Mouse (Mus musculus): ENCODE results near the gene Elavl2. TPM values are rescaled to one million over a fixed set of nuclear protein-coding genes. Genes with fewer than 3 reads are reported as not detected.
"Not testable (repeated sequence)": the region's sequence is repeated elsewhere in the genome, so short reads cannot be mapped to it uniquely, and the experiment has no call there.

The Elavl2 gene
- polyA plus RNA-seq, 1 experiment from 2014 or later = 3.2 TPM

DNA sequence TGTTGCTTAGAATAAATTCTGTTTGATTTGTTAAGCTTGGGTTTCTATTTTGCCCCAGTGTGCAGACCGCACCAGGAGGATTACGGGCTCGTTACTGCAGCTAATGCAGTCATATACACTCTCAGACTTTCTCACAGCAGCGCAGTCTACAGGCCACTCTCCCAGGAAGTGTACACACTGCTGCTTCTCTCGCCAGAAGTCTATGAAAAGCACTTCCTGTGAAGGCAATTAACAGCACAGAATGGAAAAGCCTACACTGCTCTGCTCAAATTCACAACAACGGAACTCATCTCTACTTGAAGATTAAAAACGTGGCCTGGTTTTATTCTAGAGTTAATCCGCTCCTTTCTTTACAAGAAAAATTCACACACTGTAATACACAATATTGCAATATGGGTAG, 137.7 kb downstream of the Elavl2 start:
- Histone ChIP-seq H3K4me1 (ENCODE audit: control insufficient read depth in 2 of 2, insufficient read depth in 2 of 2, low read length in 2 of 2) (no peaks in the 10 kb centered on the region), H3K4me2 (ENCODE audit: low read length) (no peak overlapping the region), H3K27ac (replicated peaks in 1 of 2; ENCODE audit: control insufficient read depth in 1 of 2, insufficient read depth in 1 of 2, low read depth in 2 of 2, low read length in 2 of 2) (no peak overlapping the region), H3K9ac (ENCODE audit: low read length) (no peak overlapping the region), H3K4me3 (ENCODE audit: control insufficient read depth in 1 of 2, insufficient read depth in 1 of 2, low read depth in 1 of 2, low read length in 2 of 2) (no peak overlapping the region), H3K36me3 (ENCODE audit: control insufficient read depth, insufficient read depth, low read length) (no peaks in the 10 kb centered on the region), H3K9me3 (ENCODE audit: control insufficient read depth, low read length) (no peaks in the 10 kb centered on the region), H3K27me3 (ENCODE audit: control insufficient read depth, insufficient read depth, low read length) (no peaks in the 10 kb centered on the region)
- ATAC-seq (ENCODE audit: insufficient number of reproducible peaks, insufficient read depth, low FRiP score, low read depth) = no peak
- WGBS = 80% methylated on average over 8 of the region's 8 CpGs

DNA sequence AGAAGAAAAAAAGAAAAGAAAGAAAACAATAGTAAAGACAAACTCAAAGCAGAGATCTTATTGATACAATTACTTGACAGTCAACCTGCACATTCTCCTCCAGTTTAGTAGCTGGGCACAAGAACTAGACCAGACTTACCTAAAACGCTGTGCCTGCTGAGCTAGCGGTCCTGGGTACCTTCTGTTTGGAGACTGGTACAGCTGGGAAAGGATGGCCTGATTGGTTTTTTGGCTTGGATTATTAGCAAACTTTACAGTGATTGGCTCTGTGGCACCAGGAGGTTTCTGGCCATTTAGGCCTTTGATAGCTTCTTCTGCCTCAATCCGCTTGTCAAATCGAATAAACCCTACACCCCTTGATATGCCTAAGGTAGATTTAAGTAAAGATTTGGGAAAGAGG, 140.0 kb downstream of the Elavl2 start:
- no peak overlapping the region for H3K4me2 ChIP-seq (ENCODE audit: low read length)
- no peak overlapping the region for H3K9ac ChIP-seq (ENCODE audit: low read length)
- H3K27me3 ChIP-seq (ENCODE audit: control insufficient read depth, insufficient read depth, low read length) = no peaks in the 10 kb centered on the region
- peaks cover 2 to 8% of the 10 kb centered on the region in 2 experiments for H3K4me1 ChIP-seq (ENCODE audit: control insufficient read depth in 2 of 2, insufficient read depth in 2 of 2, low read length in 2 of 2)
- WGBS = 89% methylated on average over 4 of the region's 4 CpGs
- no peak overlapping the region for H3K27ac ChIP-seq (replicated peaks in 1 of 2; ENCODE audit: control insufficient read depth in 1 of 2, insufficient read depth in 1 of 2, low read depth in 2 of 2, low read length in 2 of 2)
- no peaks in the 10 kb centered on the region for H3K36me3 ChIP-seq (ENCODE audit: control insufficient read depth, insufficient read depth, low read length)
- H3K4me3 ChIP-seq (ENCODE audit: control insufficient read depth in 1 of 2, insufficient read depth in 1 of 2, low read depth in 1 of 2, low read length in 2 of 2) = no peak overlapping the region
- no peaks in the 10 kb centered on the region for H3K9me3 ChIP-seq (ENCODE audit: control insufficient read depth, low read length)
- no peak for ATAC-seq (ENCODE audit: insufficient number of reproducible peaks, insufficient read depth, low FRiP score, low read depth)

DNA sequence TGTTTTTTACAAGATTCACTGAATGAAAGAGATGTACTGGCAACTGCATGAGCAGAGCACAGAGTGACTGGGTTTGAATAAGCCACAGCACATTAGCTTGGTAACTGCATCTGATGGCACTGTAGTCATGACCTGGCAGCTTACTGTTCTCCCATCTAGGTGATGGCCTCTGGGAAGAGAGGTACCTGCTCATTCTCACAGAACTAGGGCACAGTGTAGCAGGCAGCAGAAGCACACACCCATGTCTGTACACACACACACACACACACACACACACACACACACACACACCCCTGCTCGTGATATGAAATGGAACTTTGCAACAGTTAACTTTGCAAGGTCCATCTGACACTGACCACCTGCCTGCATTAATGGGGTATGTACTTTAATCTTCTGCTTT, 151.9 kb downstream of the Elavl2 start:
- Histone ChIP-seq H3K4me3 (ENCODE audit: control insufficient read depth in 1 of 2, insufficient read depth in 1 of 2, low read depth in 1 of 2, low read length in 2 of 2) (no peak overlapping the region), H3K27ac (replicated peaks in 1 of 2; ENCODE audit: control insufficient read depth in 1 of 2, insufficient read depth in 1 of 2, low read depth in 2 of 2, low read length in 2 of 2) (no peak overlapping the region), H3K36me3 (ENCODE audit: control insufficient read depth, insufficient read depth, low read length) (no peaks in the 10 kb centered on the region), H3K9me3 (ENCODE audit: control insufficient read depth, low read length) (no peaks in the 10 kb centered on the region), H3K4me1 (ENCODE audit: control insufficient read depth in 2 of 2, insufficient read depth in 2 of 2, low read length in 2 of 2) (peaks cover 2 to 5% of the 10 kb centered on the region in 2 experiments; a peak in 2 of 4 replicates), H3K4me2 (ENCODE audit: low read length) (no peak overlapping the region), H3K27me3 (ENCODE audit: control insufficient read depth, insufficient read depth, low read length) (no peaks in the 10 kb centered on the region), H3K9ac (ENCODE audit: low read length) (no peak overlapping the region)
- no peak for ATAC-seq (ENCODE audit: insufficient number of reproducible peaks, insufficient read depth, low FRiP score, low read depth)
- WGBS = 79% methylated on average over 1 of the region's 1 CpGs

DNA sequence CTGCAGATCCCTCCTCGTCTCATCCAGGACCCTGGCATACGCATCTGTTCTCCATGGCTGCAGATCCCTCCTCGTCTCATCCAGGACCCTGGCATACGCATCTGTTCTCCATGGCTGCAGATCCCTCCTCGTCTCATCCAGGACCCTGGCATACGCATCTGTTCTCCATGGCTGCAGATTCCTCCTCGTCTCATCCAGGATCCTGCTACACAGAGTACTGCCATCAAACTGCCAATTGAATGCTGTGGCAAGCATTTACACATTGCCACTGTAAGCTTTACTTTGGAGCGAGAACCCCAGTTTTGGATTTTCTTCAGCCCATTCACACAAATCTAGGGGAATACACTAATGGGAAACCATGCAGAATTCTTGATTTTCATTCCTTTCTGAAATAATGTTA, 155.4 kb downstream of the Elavl2 start:
- H3K4me2 ChIP-seq (ENCODE audit: low read length); H3K9me3 ChIP-seq (ENCODE audit: control insufficient read depth, low read length); H3K27me3 ChIP-seq (ENCODE audit: control insufficient read depth, insufficient read depth, low read length); H3K9ac ChIP-seq (ENCODE audit: low read length); H3K4me3 ChIP-seq (ENCODE audit: control insufficient read depth in 1 of 2, insufficient read depth in 1 of 2, low read depth in 1 of 2, low read length in 2 of 2); H3K4me1 ChIP-seq (ENCODE audit: control insufficient read depth in 2 of 2, insufficient read depth in 2 of 2, low read length in 2 of 2); H3K27ac ChIP-seq (replicated peaks in 1 of 2; ENCODE audit: control insufficient read depth in 1 of 2, insufficient read depth in 1 of 2, low read depth in 2 of 2, low read length in 2 of 2); H3K36me3 ChIP-seq (ENCODE audit: control insufficient read depth, insufficient read depth, low read length); ATAC-seq (ENCODE audit: insufficient number of reproducible peaks, insufficient read depth, low FRiP score, low read depth): not testable (repeated sequence)
- 80% methylated on average over 4 of the region's 8 CpGs for WGBS

DNA sequence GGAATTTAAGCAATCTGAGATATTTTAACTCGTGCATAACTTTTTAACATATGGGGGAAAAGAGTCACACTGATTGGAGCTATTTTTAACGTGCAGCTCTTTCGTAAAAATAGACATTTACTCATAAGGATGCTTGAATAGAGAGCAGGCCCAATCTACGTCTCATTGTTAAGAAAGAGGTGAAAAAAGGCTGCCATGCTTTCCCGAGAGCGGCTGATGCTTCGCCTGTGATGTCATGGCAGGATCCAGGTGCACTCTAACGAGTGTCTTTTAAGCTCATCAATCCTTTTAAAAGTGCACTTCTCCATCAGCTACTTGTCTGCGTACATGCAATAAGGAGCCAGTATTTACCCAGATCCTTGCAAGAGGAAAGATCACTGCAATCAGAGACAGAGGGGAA, 156.0 kb downstream of the Elavl2 start:
- H3K27me3 ChIP-seq (ENCODE audit: control insufficient read depth, insufficient read depth, low read length) = no peaks in the 10 kb centered on the region
- H3K27ac ChIP-seq (replicated peaks in 1 of 2; ENCODE audit: control insufficient read depth in 1 of 2, insufficient read depth in 1 of 2, low read depth in 2 of 2, low read length in 2 of 2) = no peak overlapping the region
- no peak overlapping the region for H3K9ac ChIP-seq (ENCODE audit: low read length)
- 39% methylated on average over 9 of the region's 9 CpGs for WGBS
- H3K4me2 ChIP-seq (ENCODE audit: low read length) = no peak overlapping the region
- H3K4me1 ChIP-seq (ENCODE audit: control insufficient read depth in 2 of 2, insufficient read depth in 2 of 2, low read length in 2 of 2) = peaks cover 2 to 5% of the 10 kb centered on the region in 2 experiments; a peak in 2 of 4 replicates
- no peak for ATAC-seq (ENCODE audit: insufficient number of reproducible peaks, insufficient read depth, low FRiP score, low read depth)
- H3K36me3 ChIP-seq (ENCODE audit: control insufficient read depth, insufficient read depth, low read length) = no peaks in the 10 kb centered on the region
- H3K4me3 ChIP-seq (ENCODE audit: control insufficient read depth in 1 of 2, insufficient read depth in 1 of 2, low read depth in 1 of 2, low read length in 2 of 2) = no peak overlapping the region
- H3K9me3 ChIP-seq (ENCODE audit: control insufficient read depth, low read length) = no peaks in the 10 kb centered on the region

DNA sequence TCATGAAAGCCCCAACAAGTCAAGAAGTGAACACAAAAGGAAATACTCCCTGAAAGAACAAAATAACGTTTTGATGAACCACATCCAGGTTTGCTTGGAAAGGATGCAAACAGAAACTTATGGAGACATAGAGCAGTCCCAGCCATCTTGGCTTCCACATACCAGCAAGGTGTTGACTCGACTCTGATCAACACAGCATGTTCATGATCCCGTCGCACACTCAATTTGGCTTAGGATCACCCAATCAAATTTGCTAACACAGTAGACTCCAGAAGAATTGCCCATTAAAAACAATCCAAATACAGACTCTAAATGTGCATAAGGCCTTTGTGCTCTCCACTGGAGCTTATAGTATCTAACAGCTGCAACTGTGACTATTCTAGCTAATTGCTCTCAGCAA, 156.7 kb downstream of the Elavl2 start:
- Histone ChIP-seq H3K27me3 (ENCODE audit: control insufficient read depth, insufficient read depth, low read length) (no peaks in the 10 kb centered on the region), H3K4me1 (ENCODE audit: control insufficient read depth in 2 of 2, insufficient read depth in 2 of 2, low read length in 2 of 2) (peaks cover 2 to 5% of the 10 kb centered on the region in 2 experiments; a peak in 2 of 4 replicates), H3K9me3 (ENCODE audit: control insufficient read depth, low read length) (no peaks in the 10 kb centered on the region), H3K4me2 (ENCODE audit: low read length) (no peak overlapping the region), H3K27ac (replicated peaks in 1 of 2; ENCODE audit: control insufficient read depth in 1 of 2, insufficient read depth in 1 of 2, low read depth in 2 of 2, low read length in 2 of 2) (no peak overlapping the region), H3K4me3 (ENCODE audit: control insufficient read depth in 1 of 2, insufficient read depth in 1 of 2, low read depth in 1 of 2, low read length in 2 of 2) (no peak overlapping the region), H3K36me3 (ENCODE audit: control insufficient read depth, insufficient read depth, low read length) (no peaks in the 10 kb centered on the region), H3K9ac (ENCODE audit: low read length) (no peak overlapping the region)
- WGBS = 88% methylated on average over 4 of the region's 4 CpGs
- no peak for ATAC-seq (ENCODE audit: insufficient number of reproducible peaks, insufficient read depth, low FRiP score, low read depth)

DNA sequence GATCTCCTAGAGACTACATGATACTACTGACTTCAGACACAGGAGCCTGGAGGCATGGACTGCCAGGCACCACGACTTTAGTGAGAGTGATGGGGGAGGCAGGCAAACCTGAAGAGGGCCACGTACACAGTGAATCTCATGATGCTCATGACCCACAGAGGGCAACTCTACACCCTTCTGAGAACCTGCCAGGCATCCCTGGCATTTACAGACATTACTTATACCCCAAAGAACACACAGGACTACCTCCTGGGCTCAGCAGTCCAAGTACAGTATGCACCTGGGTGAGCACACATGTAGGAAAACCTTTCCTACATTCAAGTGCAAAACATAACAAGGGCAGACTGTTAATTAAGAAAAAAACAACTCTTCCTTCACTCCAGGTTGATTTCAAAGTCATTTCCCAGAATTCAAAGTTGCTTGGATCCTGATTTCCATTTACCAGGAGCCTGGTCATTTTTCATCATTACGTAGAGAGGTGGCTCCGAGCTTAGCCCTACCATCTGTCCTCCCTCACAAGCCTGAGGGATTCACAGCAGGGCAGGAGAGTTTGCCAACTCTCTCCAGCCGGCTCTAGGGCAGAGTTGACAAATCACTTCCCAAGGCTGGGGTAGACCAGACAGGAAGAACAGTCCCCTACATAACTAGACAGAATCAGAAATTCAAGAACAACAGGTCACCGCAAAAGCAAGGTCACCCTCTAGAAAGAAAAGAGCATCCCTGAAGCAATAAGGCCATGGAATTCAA, 161.7 kb downstream of the Elavl2 start:
- no peak overlapping the region for H3K27ac ChIP-seq (replicated peaks in 1 of 2; ENCODE audit: control insufficient read depth in 1 of 2, insufficient read depth in 1 of 2, low read depth in 2 of 2, low read length in 2 of 2)
- no peaks in the 10 kb centered on the region for H3K4me1 ChIP-seq (ENCODE audit: control insufficient read depth in 2 of 2, insufficient read depth in 2 of 2, low read length in 2 of 2)
- H3K4me2 ChIP-seq (ENCODE audit: low read length) = no peak overlapping the region
- no peaks in the 10 kb centered on the region for H3K27me3 ChIP-seq (ENCODE audit: control insufficient read depth, insufficient read depth, low read length)
- no peak for ATAC-seq (ENCODE audit: insufficient number of reproducible peaks, insufficient read depth, low FRiP score, low read depth)
- no peak overlapping the region for H3K9ac ChIP-seq (ENCODE audit: low read length)
- H3K9me3 ChIP-seq (ENCODE audit: control insufficient read depth, low read length) = no peaks in the 10 kb centered on the region
- WGBS = 74% methylated on average over 6 of the region's 6 CpGs
- no peaks in the 10 kb centered on the region for H3K36me3 ChIP-seq (ENCODE audit: control insufficient read depth, insufficient read depth, low read length)
- no peak overlapping the region for H3K4me3 ChIP-seq (ENCODE audit: control insufficient read depth in 1 of 2, insufficient read depth in 1 of 2, low read depth in 1 of 2, low read length in 2 of 2)

DNA sequence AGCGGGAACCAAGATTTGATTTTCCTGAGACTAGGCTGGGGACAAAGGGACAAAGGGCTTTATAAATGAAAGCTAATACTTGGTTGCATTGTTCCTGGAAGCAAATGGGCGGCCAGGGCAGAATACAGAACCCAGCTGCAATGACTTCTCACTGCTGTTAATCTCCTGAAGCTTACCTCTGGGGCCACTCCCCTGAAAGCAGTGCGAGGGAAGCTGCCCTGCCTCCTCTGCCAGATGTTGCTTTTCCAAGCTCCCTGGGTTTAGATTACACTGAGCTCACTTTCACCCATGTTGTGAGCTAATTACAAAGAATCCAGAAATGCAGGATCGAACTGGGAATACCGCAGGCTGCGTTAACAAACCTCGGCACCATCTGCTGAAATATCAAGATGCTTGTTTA, 163.6 kb downstream of the Elavl2 start:
- 36% methylated on average over 7 of the region's 7 CpGs for WGBS
- H3K27ac ChIP-seq (replicated peaks in 1 of 2; ENCODE audit: control insufficient read depth in 1 of 2, insufficient read depth in 1 of 2, low read depth in 2 of 2, low read length in 2 of 2) = no peak overlapping the region
- no peak overlapping the region for H3K4me3 ChIP-seq (ENCODE audit: control insufficient read depth in 1 of 2, insufficient read depth in 1 of 2, low read depth in 1 of 2, low read length in 2 of 2)
- no peak for ATAC-seq (ENCODE audit: insufficient number of reproducible peaks, insufficient read depth, low FRiP score, low read depth)
- H3K36me3 ChIP-seq (ENCODE audit: control insufficient read depth, insufficient read depth, low read length) = no peaks in the 10 kb centered on the region
- H3K4me1 ChIP-seq (ENCODE audit: control insufficient read depth in 2 of 2, insufficient read depth in 2 of 2, low read length in 2 of 2) = no peaks in the 10 kb centered on the region
- H3K9me3 ChIP-seq (ENCODE audit: control insufficient read depth, low read length) = no peaks in the 10 kb centered on the region
- no peak overlapping the region for H3K4me2 ChIP-seq (ENCODE audit: low read length)
- H3K27me3 ChIP-seq (ENCODE audit: control insufficient read depth, insufficient read depth, low read length) = no peaks in the 10 kb centered on the region
- H3K9ac ChIP-seq (ENCODE audit: low read length) = no peak overlapping the region

Measured in heart, embryonic 14.5 days (tissue).